Mouse (Mus musculus) cerebellum, postnatal 10 days (tissue): ENCODE data around the gene Gm27179.
"Not testable (repeated sequence)": the region's sequence is repeated elsewhere in the genome, so short reads cannot be mapped to it uniquely, and the experiment has no call there.

Experiments used
- DNase-seq, 2 experiments: peaks; one replicate each; pipeline ENCODE4 v3.0.0; 2021; ENCODE audit warnings: mixed read lengths in 2 of 2

Gm27179 gene

GRCm38 (mm10) chr14:69473322-69473721 is 39.0 kb downstream of the Gm27179 start:
- not testable (repeated sequence) for DNase-seq

- not testable (repeated sequence) for DNase-seq
These were observed 42.1 kb downstream of the Gm27179 start for GRCm38 (mm10) chr14:69470122-69470708.

DNA sequence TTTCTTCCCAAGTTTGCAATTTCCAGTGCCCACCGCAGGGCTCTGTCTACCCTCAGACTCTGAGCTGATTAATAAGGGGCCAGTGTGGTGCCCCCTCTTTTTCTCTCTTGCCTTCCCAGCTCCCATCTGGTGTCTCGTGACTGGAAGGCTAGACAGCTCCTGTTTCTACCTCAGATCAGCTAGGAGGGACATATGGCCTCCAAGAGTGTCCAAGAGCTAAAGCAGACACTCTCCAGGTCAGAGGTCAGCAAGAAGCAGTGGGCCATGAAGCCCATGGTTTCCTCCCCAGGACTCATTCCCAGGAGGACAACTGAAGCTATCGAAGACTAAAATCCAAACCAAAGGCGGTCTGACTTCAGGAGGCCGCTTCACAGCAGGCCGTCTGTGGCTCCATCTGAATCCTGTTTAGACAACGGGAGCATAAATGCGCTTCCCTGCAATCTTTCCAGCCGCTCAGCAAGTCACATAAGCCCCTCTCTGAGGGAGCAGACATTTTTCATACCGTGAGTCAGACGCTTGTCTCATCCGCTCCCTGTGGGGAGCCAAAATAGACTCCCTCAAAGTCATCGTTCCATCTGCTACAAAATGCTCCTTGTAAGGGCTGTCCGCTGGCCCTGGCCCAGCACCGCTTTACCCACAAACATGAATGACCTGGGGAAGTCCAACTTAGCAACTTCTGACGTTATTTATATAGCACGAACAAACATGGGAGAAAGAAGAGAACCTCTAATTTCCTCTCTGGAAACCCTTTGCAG is 44.6 kb downstream of the Gm27179 start:
- not testable (repeated sequence) for DNase-seq

GRCm38 (mm10) chr14:69464465-69464864 is 47.9 kb downstream of the Gm27179 start:
- not testable (repeated sequence) for DNase-seq
